Mouse (Mus musculus) limb, embryonic 15.5 days (tissue): ENCODE measurements at regions not wholly inside any gene's neighbourhood (a gene's known extent, or its start where the extent isn't known, plus 50 kb on each side); places are given as distances from the start of the nearest gene placed in this dataset.

ENCODE experiments used
- ATAC-seq: fragments of 200-750 bp; cut with Nextera tagmentation; 2 replicates; pipeline ENCODE4 v1.8.0; 2017; ENCODE audit warnings: low read depth, moderate TSS enrichment; ENCODE audit not compliant: insufficient number of reproducible peaks, low FRiP score, low TSS enrichment
- H3K27ac ChIP-seq: fragments of 300-500 bp; sonication (generic); 2 replicates; pipeline ENCODE4 v1.5.1; 2015; ENCODE audit warnings: moderate library complexity, mild to moderate bottlenecking, inconsistent platforms
- H3K27me3 ChIP-seq: fragments of 300-500 bp; sonication (generic); 2 replicates; pipeline ENCODE4 v1.6.1; 2015; ENCODE audit warnings: inconsistent platforms
- H3K36me3 ChIP-seq: fragments of 300-500 bp; sonication (generic); 2 replicates; pipeline ENCODE4 v1.6.1; 2015; ENCODE audit warnings: inconsistent platforms
- H3K4me1 ChIP-seq: fragments of 300-500 bp; sonication (generic); 2 replicates; pipeline ENCODE4 v1.6.1; 2015; ENCODE audit warnings: inconsistent platforms
- H3K4me2 ChIP-seq: fragments of 300-500 bp; sonication (generic); 2 replicates; pipeline ENCODE4 v1.6.1; 2015; ENCODE audit warnings: mild to moderate bottlenecking, inconsistent platforms
- H3K4me3 ChIP-seq: fragments of 300-500 bp; sonication (generic); 2 replicates; pipeline ENCODE4 v1.5.1; 2015; ENCODE audit warnings: mild to moderate bottlenecking, inconsistent platforms
- H3K9ac ChIP-seq: fragments of 300-500 bp; sonication (generic); 2 replicates; pipeline ENCODE4 v1.6.1; 2015; ENCODE audit warnings: inconsistent platforms
- H3K9me3 ChIP-seq: fragments of 300-500 bp; sonication (generic); 2 replicates; pipeline ENCODE4 v1.6.1; 2016; ENCODE audit warnings: inconsistent platforms
- WGBS: fragments of 180-500 bp; shearing (Covaris S2); methylation state at CpG from one replicate; pipeline ENCODE4 v1.1.7; 2015; 5-methylcytosine and 5-hydroxymethylcytosine counted together

GRCm38 (mm10) chr9:115640781-115641180 lies 268.5 kb upstream of the Gadl1 start:
- H3K36me3 ChIP-seq: no peaks in the 10 kb centered on the region
- no peaks in the 10 kb centered on the region for H3K9me3 ChIP-seq
- no peak overlapping the region for H3K4me2 ChIP-seq
- no peak overlapping the region for H3K4me3 ChIP-seq
- WGBS: 80% methylated on average over 2 of the region's 2 CpGs
- no peaks in the 10 kb centered on the region for H3K27me3 ChIP-seq
- no peak for ATAC-seq
- H3K27ac ChIP-seq: no peak overlapping the region
- H3K9ac ChIP-seq: no peak overlapping the region
- H3K4me1 ChIP-seq: no peaks in the 10 kb centered on the region; the same call in 1 of the 2 replicates

GRCm38 (mm10) chr9:115642032-115642431 lies 267.2 kb upstream of the Gadl1 start:
- no peaks in the 10 kb centered on the region for H3K9me3 ChIP-seq

GRCm38 (mm10) chr9:115644953-115645352 lies 264.3 kb upstream of the Gadl1 start:
- Histone ChIP-seq H3K4me1 (no peaks in the 10 kb centered on the region), H3K4me3 (no peak overlapping the region), H3K27me3 (no peaks in the 10 kb centered on the region), H3K9me3 (no peaks in the 10 kb centered on the region), H3K36me3 (no peaks in the 10 kb centered on the region), H3K27ac (no peak overlapping the region), H3K4me2 (no peak overlapping the region), H3K9ac (no peak overlapping the region)
- 69% methylated on average over 9 of the region's 9 CpGs for WGBS
- ATAC-seq: no peak

More at GRCm38 (mm10) chr9:115642032-115642431, 267.2 kb upstream of the Gadl1 start:
- no peaks in the 10 kb centered on the region for H3K36me3 ChIP-seq
- H3K4me2 ChIP-seq: no peak overlapping the region
- H3K4me1 ChIP-seq: no peaks in the 10 kb centered on the region
- no peaks in the 10 kb centered on the region for H3K27me3 ChIP-seq
- H3K4me3 ChIP-seq: no peak overlapping the region
- ATAC-seq: no peak
- WGBS: 17% methylated on average over 4 of the region's 4 CpGs
- no peak overlapping the region for H3K27ac ChIP-seq
- H3K9ac ChIP-seq: no peak overlapping the region

GRCm38 (mm10) chr9:115646226-115646625 lies 263.0 kb upstream of the Gadl1 start:
- no peak overlapping the region for H3K4me3 ChIP-seq
- no peak overlapping the region for H3K4me2 ChIP-seq
- H3K4me1 ChIP-seq: no peaks in the 10 kb centered on the region
- WGBS: 59% methylated on average over 7 of the region's 7 CpGs
- ATAC-seq: no peak
- no peaks in the 10 kb centered on the region for H3K27me3 ChIP-seq
- H3K27ac ChIP-seq: no peak overlapping the region
- no peaks in the 10 kb centered on the region for H3K36me3 ChIP-seq
- H3K9me3 ChIP-seq: no peaks in the 10 kb centered on the region
- H3K9ac ChIP-seq: no peak overlapping the region

GRCm38 (mm10) chr9:115651708-115652107 lies 257.5 kb upstream of the Gadl1 start:
- Histone ChIP-seq H3K27me3 (no peaks in the 10 kb centered on the region), H3K27ac (no peak overlapping the region), H3K36me3 (no peaks in the 10 kb centered on the region), H3K4me2 (no peak overlapping the region), H3K4me3 (no peak overlapping the region), H3K4me1 (no peaks in the 10 kb centered on the region), H3K9me3 (no peaks in the 10 kb centered on the region), H3K9ac (no peak overlapping the region)
- ATAC-seq: no peak
- WGBS: 89% methylated on average over 2 of the region's 2 CpGs

GRCm38 (mm10) chr9:115653116-115653515 lies 256.1 kb upstream of the Gadl1 start:
- H3K4me1 ChIP-seq: no peaks in the 10 kb centered on the region
- no peak for ATAC-seq
- no peak overlapping the region for H3K4me3 ChIP-seq
- H3K27ac ChIP-seq: no peak overlapping the region
- H3K27me3 ChIP-seq: no peaks in the 10 kb centered on the region
- H3K4me2 ChIP-seq: no peak overlapping the region
- no peaks in the 10 kb centered on the region for H3K36me3 ChIP-seq
- H3K9ac ChIP-seq: no peak overlapping the region
- WGBS: 94% methylated on average over 5 of the region's 5 CpGs
- H3K9me3 ChIP-seq: no peaks in the 10 kb centered on the region

GRCm38 (mm10) chr9:115654933-115655332 lies 254.3 kb upstream of the Gadl1 start:
- Histone ChIP-seq H3K4me1 (no peaks in the 10 kb centered on the region), H3K27me3 (no peaks in the 10 kb centered on the region), H3K36me3 (no peaks in the 10 kb centered on the region), H3K27ac (no peak overlapping the region), H3K9me3 (no peaks in the 10 kb centered on the region), H3K4me2 (no peak overlapping the region), H3K9ac (no peak overlapping the region), H3K4me3 (no peak overlapping the region)
- ATAC-seq: no peak
- 83% methylated on average over 6 of the region's 6 CpGs for WGBS

GRCm38 (mm10) chr9:115656538-115656937 lies 252.7 kb upstream of the Gadl1 start:
- Histone ChIP-seq H3K4me2 (no peak overlapping the region), H3K4me3 (no peak overlapping the region), H3K9me3 (no peaks in the 10 kb centered on the region), H3K9ac (no peak overlapping the region), H3K27me3 (no peaks in the 10 kb centered on the region), H3K4me1 (no peaks in the 10 kb centered on the region), H3K27ac (no peak overlapping the region), H3K36me3 (no peaks in the 10 kb centered on the region)
- no peak for ATAC-seq
- WGBS: 48% methylated on average over 2 of the region's 2 CpGs

- Histone ChIP-seq H3K27me3 (no peaks in the 10 kb centered on the region), H3K9ac (no peak overlapping the region), H3K27ac (no peak overlapping the region), H3K36me3 (no peaks in the 10 kb centered on the region), H3K4me1 (no peaks in the 10 kb centered on the region), H3K9me3 (no peaks in the 10 kb centered on the region), H3K4me2 (no peak overlapping the region), H3K4me3 (no peak overlapping the region)
- 47% methylated on average over 4 of the region's 4 CpGs for WGBS
- no peak for ATAC-seq
Observed at GRCm38 (mm10) chr9:115656994-115657713, 252.1 kb upstream of the Gadl1 start.

GRCm38 (mm10) chr9:115658477-115658876 lies 250.8 kb upstream of the Gadl1 start:
- no peaks in the 10 kb centered on the region for H3K36me3 ChIP-seq
- no peaks in the 10 kb centered on the region for H3K27me3 ChIP-seq
- no peak overlapping the region for H3K9ac ChIP-seq
- 90% methylated on average over 5 of the region's 5 CpGs for WGBS
- no peak overlapping the region for H3K27ac ChIP-seq
- no peak overlapping the region for H3K4me2 ChIP-seq
- ATAC-seq: no peak
- no peaks in the 10 kb centered on the region for H3K4me1 ChIP-seq
- H3K9me3 ChIP-seq: no peaks in the 10 kb centered on the region
- H3K4me3 ChIP-seq: no peak overlapping the region

GRCm38 (mm10) chr9:115660371-115660770 lies 248.9 kb upstream of the Gadl1 start:
- H3K9me3 ChIP-seq: no peaks in the 10 kb centered on the region
- H3K4me1 ChIP-seq: no peaks in the 10 kb centered on the region
- no peaks in the 10 kb centered on the region for H3K36me3 ChIP-seq
- H3K27ac ChIP-seq: no peak overlapping the region
- H3K27me3 ChIP-seq: no peaks in the 10 kb centered on the region
- no peak overlapping the region for H3K9ac ChIP-seq
- no peak overlapping the region for H3K4me3 ChIP-seq
- ATAC-seq: no peak
- no peak overlapping the region for H3K4me2 ChIP-seq
- WGBS: 90% methylated on average over 1 of the region's 1 CpGs

GRCm38 (mm10) chr9:115661834-115662425 lies 247.3 kb upstream of the Gadl1 start:
- no peaks in the 10 kb centered on the region for H3K4me1 ChIP-seq
- H3K27ac ChIP-seq: no peak overlapping the region
- no peak overlapping the region for H3K9ac ChIP-seq
- H3K9me3 ChIP-seq: no peaks in the 10 kb centered on the region
- H3K4me3 ChIP-seq: no peak overlapping the region
- H3K4me2 ChIP-seq: no peak overlapping the region
- no peaks in the 10 kb centered on the region for H3K27me3 ChIP-seq
- 57% methylated on average over 5 of the region's 5 CpGs for WGBS
- no peaks in the 10 kb centered on the region for H3K36me3 ChIP-seq
- no peak for ATAC-seq
